Mouse (Mus musculus) kidney, adult 2 months (tissue): Measurements from ENCODE around the gene Dync2li1. TPM values are rescaled to one million over a fixed set of nuclear protein-coding genes. Genes with fewer than 3 reads are reported as not detected.

Experiments
- DNase-seq: peaks from one replicate; pipeline ENCODE4 v3.0.0; 2021
- H3K27ac ChIP-seq: fragments of 200-500 bp; 2 replicates; pipeline ENCODE4 v1.5.1; 2012; ENCODE audit warnings: low read depth, low read length, control low read depth, inconsistent platforms; ENCODE audit not compliant: insufficient read depth
- H3K27me3 ChIP-seq: fragments of 200-500 bp; replicated peaks from 2 replicates; pipeline ENCODE4 v1.6.1; 2012; ENCODE audit warnings: mild to moderate bottlenecking, moderate library complexity, low read length, inconsistent platforms; ENCODE audit not compliant: control insufficient read depth, insufficient read depth
- H3K36me3 ChIP-seq: fragments of 200-500 bp; 2 replicates; pipeline ENCODE4 v1.6.1; 2012; ENCODE audit warnings: mild to moderate bottlenecking, moderate library complexity, low read length, inconsistent platforms; ENCODE audit not compliant: control insufficient read depth, insufficient read depth
- H3K4me1 ChIP-seq: fragments of 200-500 bp; 2 replicates; pipeline ENCODE4 v1.6.1; 2011; ENCODE audit warnings: low read length; ENCODE audit not compliant: control insufficient read depth, insufficient read depth
- H3K4me3 ChIP-seq: fragments of 200-500 bp; 2 replicates; pipeline ENCODE4 v1.5.1; 2011; ENCODE audit warnings: mild to moderate bottlenecking, low read depth, low read length, control low read depth; ENCODE audit not compliant: insufficient read depth
- CTCF ChIP-seq: fragments of 200-500 bp; conservative IDR thresholded peaks from 2 replicates; pipeline ENCODE4 v1.5.1; 2011; ENCODE audit warnings: low read depth, mild to moderate bottlenecking, control low read depth, low read length, moderate library complexity, mixed read lengths; ENCODE audit not compliant: insufficient read depth, insufficient read length
- POLR2A ChIP-seq: fragments of 200-500 bp; IDR thresholded peaks from one replicate; pipeline ENCODE4 v1.6.1; 2011; ENCODE audit warnings: low read depth, low read length, control low read depth
- WGBS: fragments of 180-500 bp; shearing (Covaris S2); methylation state at CpG from one replicate; pipeline ENCODE4 v1.1.7; 2018; 5-methylcytosine and 5-hydroxymethylcytosine counted together
- polyA plus RNA-seq: library from polyadenylated mRNA; depleted of rRNA; stranded (reverse); fragments of >200 nt; gene quantifications from 2 replicates; pipeline ENCODE4 v1.2.3, GENCODE M21; 2012

Dync2li1 gene
- polyA plus RNA-seq, 1 experiment, result 19.1 TPM

DNA sequence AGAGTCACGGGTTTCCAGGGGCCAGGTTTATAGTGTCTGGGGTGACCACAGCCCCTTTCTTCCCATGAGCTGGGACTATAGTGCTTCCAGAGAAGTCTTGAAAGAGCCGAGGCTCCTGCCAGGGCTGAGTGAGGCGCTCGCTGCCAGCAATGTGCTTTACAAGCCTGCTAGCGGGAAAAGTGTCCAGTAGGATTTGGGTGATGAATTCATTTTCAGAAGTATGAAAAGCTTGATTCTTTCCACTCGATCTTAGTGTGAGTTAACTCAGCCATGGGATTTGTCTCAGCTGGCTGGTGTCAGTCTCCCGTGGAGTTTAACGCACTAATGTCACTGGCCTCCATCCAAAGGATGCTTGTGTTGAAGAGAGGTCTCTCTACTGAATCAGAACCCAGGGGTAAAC, 10.0 kb downstream of the Dync2li1 start:
- Histone ChIP-seq H3K36me3 (no peaks in the 10 kb centered on the region), H3K4me3 (no peak overlapping the region), H3K27ac (no peak overlapping the region), H3K27me3 (no peaks in the 10 kb centered on the region), H3K4me1 (no peaks in the 10 kb centered on the region)
- TF ChIP-seq CTCF (no peak), POLR2A (no peak)
- DNase-seq, result no peak
- 68% methylated on average over 8 of the region's 8 CpGs for WGBS

DNA sequence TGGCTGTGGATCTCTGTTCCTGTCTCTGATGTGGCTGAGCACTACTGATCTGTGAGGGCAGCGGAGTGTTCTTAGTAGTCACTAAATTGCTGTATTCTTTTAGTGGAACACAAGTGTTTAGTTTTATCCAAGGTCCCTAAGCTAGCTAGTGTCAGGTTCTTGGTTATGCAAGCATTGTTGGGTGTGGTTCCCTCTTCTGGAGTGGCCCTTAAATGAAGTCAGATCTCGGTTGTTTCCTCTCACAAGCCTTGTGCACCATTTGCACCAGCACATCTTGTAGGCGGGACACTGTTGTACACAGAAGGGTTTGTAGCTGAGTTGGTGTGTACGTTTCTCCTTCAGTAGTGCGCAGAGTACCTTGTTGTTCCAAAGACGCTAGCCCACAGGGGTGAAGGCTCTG, 11.7 kb downstream of the Dync2li1 start:
- H3K4me1 ChIP-seq, result no peaks in the 10 kb centered on the region
- TF ChIP-seq CTCF (no peak), POLR2A (no peak)
- no peak overlapping the region for H3K27ac ChIP-seq
- 94% methylated on average over 6 of the region's 6 CpGs for WGBS
- no peak for DNase-seq
- no peak overlapping the region for H3K4me3 ChIP-seq
- no peaks in the 10 kb centered on the region for H3K36me3 ChIP-seq
- H3K27me3 ChIP-seq, result no peaks in the 10 kb centered on the region

DNA sequence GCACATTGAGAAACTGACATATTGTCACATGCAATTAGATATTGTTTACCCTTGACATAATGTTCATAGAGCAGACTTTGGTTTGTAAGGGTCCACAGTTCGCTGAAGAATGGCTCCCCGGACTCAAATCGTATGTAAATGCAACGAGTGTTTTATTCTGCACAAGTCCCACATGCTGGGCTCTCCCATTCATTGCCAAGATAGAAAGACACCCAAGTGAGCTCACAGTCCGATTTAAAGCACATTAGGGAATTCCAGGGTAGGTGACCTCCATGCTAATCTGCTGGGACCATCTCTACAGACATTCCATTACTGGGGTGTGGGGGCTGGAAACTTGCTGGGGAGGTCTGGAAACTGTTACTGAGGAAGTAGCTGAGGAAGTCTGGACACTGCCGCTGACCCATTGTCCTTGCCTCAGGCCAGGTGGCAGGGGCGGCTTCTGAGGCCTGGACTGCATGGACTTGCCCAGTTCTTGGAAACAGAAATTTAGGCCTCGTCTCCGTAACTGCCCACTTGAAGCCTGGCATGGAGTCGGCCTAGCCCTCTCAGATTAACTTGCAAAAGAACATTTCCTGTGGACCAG, 13.6 kb downstream of the Dync2li1 start:
- Histone ChIP-seq H3K4me3 (no peak overlapping the region), H3K27ac (no peak overlapping the region), H3K27me3 (no peaks in the 10 kb centered on the region), H3K4me1 (no peaks in the 10 kb centered on the region), H3K36me3 (no peaks in the 10 kb centered on the region; the same call in 1 of the 2 replicates)
- WGBS, result 63% methylated on average over 10 of the region's 10 CpGs
- DNase-seq, result no peak
- TF ChIP-seq POLR2A (no peak), CTCF (no peak)

DNA sequence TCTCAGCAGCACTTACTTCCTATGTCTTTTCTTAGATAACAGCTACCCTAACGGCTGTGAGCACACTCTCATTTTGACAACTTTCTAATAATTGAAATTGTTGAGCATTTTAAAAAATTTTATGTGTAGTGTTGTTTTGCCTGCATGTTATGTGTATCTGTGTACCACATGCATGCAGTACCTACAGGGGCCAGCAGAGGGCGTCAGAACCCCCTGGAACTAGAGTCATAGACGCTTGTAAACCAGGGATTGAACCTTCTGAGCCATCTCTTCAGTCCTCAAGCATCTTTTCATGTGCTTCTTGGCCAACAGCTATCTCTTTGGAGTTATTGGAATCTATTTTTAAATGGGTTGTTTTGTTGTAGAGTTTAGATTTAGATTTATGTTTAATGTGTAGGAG, 15.6 kb downstream of the Dync2li1 start:
- Histone ChIP-seq H3K4me3 (no peak overlapping the region), H3K36me3 (no peaks in the 10 kb centered on the region; the same call in 1 of the 2 replicates), H3K27me3 (no peaks in the 10 kb centered on the region), H3K27ac (no peak overlapping the region), H3K4me1 (no peaks in the 10 kb centered on the region)
- 44% methylated on average over 3 of the region's 3 CpGs for WGBS
- TF ChIP-seq POLR2A (no peak), CTCF (peak; percentile 74)
- DNase-seq, result peak; percentile 65

DNA sequence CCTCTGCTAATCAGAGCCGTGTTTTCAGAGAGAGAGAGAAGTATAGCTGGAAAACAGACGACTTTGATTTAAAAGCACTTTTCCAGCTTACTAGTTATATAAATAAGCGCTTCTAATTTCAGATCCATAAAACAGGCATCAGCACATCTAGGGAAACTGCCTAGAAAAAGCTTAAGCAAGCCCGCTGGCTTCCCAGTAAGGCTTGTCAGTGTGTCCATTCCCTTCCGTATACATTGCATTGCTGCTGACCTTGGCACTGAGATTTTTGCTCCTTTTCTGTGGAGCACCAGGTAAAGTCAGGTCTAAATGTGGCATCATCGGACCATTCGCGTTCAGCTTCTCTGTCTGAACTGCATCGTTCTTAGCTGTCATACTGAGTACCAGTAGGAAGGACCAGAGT, 16.0 kb downstream of the Dync2li1 start:
- no peak for DNase-seq
- Histone ChIP-seq H3K4me1 (no peaks in the 10 kb centered on the region), H3K27me3 (no peaks in the 10 kb centered on the region), H3K36me3 (no peaks in the 10 kb centered on the region; the same call in none of the 2 replicates), H3K4me3 (no peak overlapping the region), H3K27ac (no peak overlapping the region)
- WGBS, result 84% methylated on average over 9 of the region's 9 CpGs
- TF ChIP-seq CTCF, result no peak
- no peak for TF ChIP-seq POLR2A

DNA sequence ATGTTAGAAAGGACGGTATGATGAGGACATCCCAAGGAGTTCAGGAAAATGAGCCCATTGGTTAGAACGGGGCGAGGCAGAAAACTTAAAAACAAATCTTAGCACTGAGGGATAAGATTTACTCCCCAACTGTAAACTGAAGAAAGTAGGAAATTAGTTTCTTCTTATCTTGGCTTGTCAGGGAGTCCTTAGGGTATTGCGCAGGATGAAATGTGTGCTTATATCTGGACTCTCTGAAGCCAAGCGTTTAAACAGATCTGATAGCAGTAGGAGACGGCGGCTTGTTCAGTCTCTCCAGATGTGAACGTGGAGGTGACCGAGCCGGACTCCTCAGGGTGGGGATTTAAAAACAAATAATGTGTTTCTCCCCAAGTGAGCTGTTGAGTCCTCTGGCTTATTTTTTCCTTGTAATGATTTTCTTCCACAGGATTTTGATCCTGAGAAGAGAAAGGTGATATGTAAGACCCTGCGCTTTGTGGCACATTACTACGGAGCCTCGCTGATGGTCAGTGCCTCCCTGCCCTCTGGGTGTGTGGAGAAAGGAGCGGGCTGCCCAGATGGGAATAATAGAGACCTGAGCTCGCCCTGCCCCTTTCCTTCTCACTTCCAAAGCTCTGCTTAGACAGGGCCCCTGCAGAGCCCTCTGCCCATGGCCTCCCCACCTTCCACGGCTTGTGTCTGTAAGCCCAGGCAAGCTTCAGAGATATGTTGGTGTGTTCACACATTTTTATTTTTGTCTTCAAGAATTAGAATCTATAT, 18.2 kb downstream of the Dync2li1 start:
- 80% methylated on average over 16 of the region's 16 CpGs for WGBS
- DNase-seq, result no peak

DNA sequence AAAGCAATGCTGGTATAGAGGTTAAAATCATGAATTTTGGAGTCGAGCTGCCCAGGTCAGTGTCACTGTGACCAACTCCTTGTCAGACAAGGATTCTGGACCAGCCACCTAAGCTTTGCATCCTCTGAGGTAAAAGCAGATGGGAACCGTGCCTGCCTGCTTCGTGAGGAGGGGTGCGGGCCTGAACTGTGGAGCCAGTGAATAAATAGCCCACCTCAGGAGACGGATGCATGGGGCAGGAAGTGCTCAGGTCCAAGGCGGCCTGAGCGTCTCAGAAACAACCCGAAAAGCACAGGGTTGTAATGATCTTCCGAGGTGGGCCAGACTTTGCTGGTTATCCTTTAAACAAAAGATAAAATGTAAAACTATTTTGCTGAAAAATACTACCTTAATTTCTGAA, 18.8 kb downstream of the Dync2li1 start:
- H3K27ac ChIP-seq, result no peak overlapping the region
- no peaks in the 10 kb centered on the region for H3K27me3 ChIP-seq
- H3K4me3 ChIP-seq, result no peak overlapping the region
- 59% methylated on average over 9 of the region's 9 CpGs for WGBS
- TF ChIP-seq POLR2A, result no peak
- TF ChIP-seq CTCF, result no peak
- no peaks in the 10 kb centered on the region; the same call in none of the 2 replicates for H3K36me3 ChIP-seq
- DNase-seq, result no peak
- no peaks in the 10 kb centered on the region for H3K4me1 ChIP-seq

More for the DNA sequence above, 18.2 kb downstream of the Dync2li1 start:
- H3K36me3 ChIP-seq, result no peaks in the 10 kb centered on the region; the same call in none of the 2 replicates
- no peak overlapping the region for H3K4me3 ChIP-seq
- H3K27ac ChIP-seq, result no peak overlapping the region
- no peak for TF ChIP-seq CTCF
- no peak for TF ChIP-seq POLR2A
- H3K27me3 ChIP-seq, result no peaks in the 10 kb centered on the region
- no peaks in the 10 kb centered on the region for H3K4me1 ChIP-seq
